Mouse (Mus musculus) ES-Bruce4 (cell line): Measurements from ENCODE around the gene Sprr1b. TPM values are rescaled to one million over a fixed set of nuclear protein-coding genes. Genes with fewer than 3 reads are reported as not detected.
"Not testable (repeated sequence)": the region's sequence is repeated elsewhere in the genome, so short reads cannot be mapped to it uniquely, and the experiment has no call there.

Source experiments
- H3K27ac ChIP-seq: 2 replicates; pipeline ENCODE4 v1.5.1; 2012; ENCODE audit warnings: low read length, inconsistent platforms; ENCODE audit not compliant: insufficient read depth
- H3K27me3 ChIP-seq: 2 replicates; pipeline ENCODE4 v1.6.1; 2012; ENCODE audit warnings: mild to moderate bottlenecking, low read length, inconsistent platforms; ENCODE audit not compliant: control insufficient read depth, poor library complexity, insufficient read depth, severe bottlenecking
- H3K36me3 ChIP-seq: 2 replicates; pipeline ENCODE4 v1.6.1; 2012; ENCODE audit warnings: inconsistent platforms, mild to moderate bottlenecking, low read length, moderate library complexity; ENCODE audit not compliant: control insufficient read depth, poor library complexity, insufficient read depth, severe bottlenecking
- H3K4me1 ChIP-seq: one replicate; pipeline ENCODE4 v1.8.1; 2011; ENCODE audit warnings: low read length; ENCODE audit not compliant: control insufficient read depth, insufficient read depth
- H3K4me3 ChIP-seq: 2 replicates; pipeline ENCODE4 v1.5.1; 2011; ENCODE audit warnings: low read depth, mild to moderate bottlenecking, low read length
- H3K9ac ChIP-seq: 2 replicates; pipeline ENCODE4 v1.6.1; 2012; ENCODE audit warnings: low read depth, mild to moderate bottlenecking, inconsistent platforms; ENCODE audit not compliant: poor library complexity, severe bottlenecking
- H3K9me3 ChIP-seq: replicated peaks from 2 replicates; pipeline ENCODE4 v1.6.1; 2012; ENCODE audit warnings: mild to moderate bottlenecking, low read length, inconsistent platforms; ENCODE audit not compliant: control insufficient read depth, poor library complexity, insufficient read depth, severe bottlenecking
- CTCF ChIP-seq: IDR thresholded peaks from one replicate; pipeline ENCODE4 v1.8.1; 2011; ENCODE audit warnings: low read depth, low read length
- EP300 ChIP-seq: IDR thresholded peaks from 2 replicates; pipeline ENCODE4 v1.6.1; 2011; ENCODE audit warnings: low read depth, low read length; ENCODE audit not compliant: insufficient read depth
- POLR2A ChIP-seq: IDR thresholded peaks from one replicate; pipeline ENCODE4 v1.8.1; 2011; ENCODE audit warnings: low read length; ENCODE audit not compliant: insufficient read depth
- polyA plus RNA-seq: library from polyadenylated mRNA; stranded (reverse); fragments of >200 nt; gene quantifications from 2 replicates; pipeline ENCODE4 v1.2.4, GENCODE M21; 2011; ENCODE audit warnings: low read depth; ENCODE audit not compliant: missing spikeins, insufficient read depth, insufficient read length

Sprr1b gene
- polyA plus RNA-seq: not detected in 2 replicates

- TF ChIP-seq CTCF: no peak
- no peak for TF ChIP-seq POLR2A
- no peak for TF ChIP-seq EP300
- Histone ChIP-seq H3K27ac (no peak within 1 kb of the TSS), H3K9me3 (no peaks in the 10 kb centered on the region), H3K27me3 (no peaks in the 10 kb centered on the region), H3K36me3 (no peaks in the 10 kb centered on the region), H3K4me3 (no peak within 1 kb of the TSS), H3K4me1 (no peaks in the 10 kb centered on the region), H3K9ac (no peak within 1 kb of the TSS)
Observed at GRCm38 (mm10) chr3:92438689-92439088, at the start of gene Sprr1b. Sprr1b (minus strand) TSS chr3:92438789.

- Histone ChIP-seq H3K9me3 (no peaks in the 10 kb centered on the region), H3K36me3 (no peaks in the 10 kb centered on the region), H3K9ac (no peak overlapping the region), H3K27me3 (no peaks in the 10 kb centered on the region), H3K4me3 (no peak overlapping the region), H3K27ac (no peak overlapping the region), H3K4me1 (no peaks in the 10 kb centered on the region)
- no peak for TF ChIP-seq EP300
- TF ChIP-seq POLR2A: no peak
- no peak for TF ChIP-seq CTCF
Observed at GRCm38 (mm10) chr3:92486307-92486706, 47.7 kb upstream of the Sprr1b start.

- H3K4me3 ChIP-seq: no peak within 1 kb of the TSS
- H3K9ac ChIP-seq: no peak within 1 kb of the TSS
- no peaks in the 10 kb centered on the region for H3K36me3 ChIP-seq
- H3K4me1 ChIP-seq: no peaks in the 10 kb centered on the region
- H3K27ac ChIP-seq: no peak within 1 kb of the TSS
- no peaks in the 10 kb centered on the region for H3K9me3 ChIP-seq
- TF ChIP-seq CTCF (no peak), EP300 (no peak), POLR2A (no peak)
- H3K27me3 ChIP-seq: no peaks in the 10 kb centered on the region
Observed at GRCm38 (mm10) chr3:92485863-92486262, 47.3 kb upstream of the Sprr1b start, which contains the start of gene Sprr1a. Sprr1a (minus strand) TSS chr3:92485895.

- H3K9me3 ChIP-seq, H3K27me3 ChIP-seq, H3K4me3 ChIP-seq, H3K4me1 ChIP-seq, H3K36me3 ChIP-seq, H3K27ac ChIP-seq, H3K9ac ChIP-seq: not testable (repeated sequence)
Observed at GRCm38 (mm10) chr3:92481249-92481648, 42.7 kb upstream of the Sprr1b start.

GRCm38 (mm10) chr3:92470111-92470510, 31.5 kb upstream of the Sprr1b start:
- Histone ChIP-seq H3K4me1 (no peaks in the 10 kb centered on the region), H3K36me3 (no peaks in the 10 kb centered on the region), H3K9ac (no peak overlapping the region), H3K9me3 (no peaks in the 10 kb centered on the region), H3K27me3 (no peaks in the 10 kb centered on the region), H3K27ac (no peak overlapping the region), H3K4me3 (no peak overlapping the region)
- TF ChIP-seq CTCF (no peak), EP300 (no peak), POLR2A (no peak)

GRCm38 (mm10) chr3:92467424-92467823, 28.8 kb upstream of the Sprr1b start:
- TF ChIP-seq EP300 (no peak), POLR2A (no peak), CTCF (no peak)
- Histone ChIP-seq H3K27ac (no peak overlapping the region), H3K4me3 (no peak overlapping the region), H3K9me3 (no peaks in the 10 kb centered on the region), H3K36me3 (no peaks in the 10 kb centered on the region), H3K27me3 (no peaks in the 10 kb centered on the region), H3K9ac (no peak overlapping the region), H3K4me1 (no peaks in the 10 kb centered on the region)
